Mouse (Mus musculus): ENCODE measurements at regions not wholly inside any gene's neighbourhood (a gene's known extent, or its start where the extent isn't known, plus 50 kb on each side); places are given as distances from the start of the nearest gene placed in this dataset.

DNA sequence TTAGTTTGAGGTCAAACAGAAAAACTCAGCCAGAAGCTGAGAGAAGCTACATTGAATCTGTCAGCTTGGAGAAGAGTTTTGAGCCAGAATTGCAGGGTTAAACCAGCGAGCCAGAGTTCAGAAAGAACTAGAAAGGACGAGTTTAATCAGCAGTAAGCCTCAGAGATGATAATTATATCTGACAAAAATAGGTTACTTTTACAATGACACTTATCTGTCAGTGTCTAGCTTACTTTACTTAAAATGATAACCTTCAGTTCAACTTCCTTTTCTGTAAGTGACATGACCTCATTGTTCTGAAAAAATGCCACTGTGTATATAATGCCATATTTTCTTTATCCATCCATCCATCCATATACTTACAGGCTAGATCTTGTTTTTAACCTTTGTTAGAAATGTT, 2143.1 kb downstream of the 9330182O14Rik start:
- ATAC-seq (replicated peaks; ENCODE audit: low FRiP score, poor library complexity, severe bottlenecking) = no peak

DNA sequence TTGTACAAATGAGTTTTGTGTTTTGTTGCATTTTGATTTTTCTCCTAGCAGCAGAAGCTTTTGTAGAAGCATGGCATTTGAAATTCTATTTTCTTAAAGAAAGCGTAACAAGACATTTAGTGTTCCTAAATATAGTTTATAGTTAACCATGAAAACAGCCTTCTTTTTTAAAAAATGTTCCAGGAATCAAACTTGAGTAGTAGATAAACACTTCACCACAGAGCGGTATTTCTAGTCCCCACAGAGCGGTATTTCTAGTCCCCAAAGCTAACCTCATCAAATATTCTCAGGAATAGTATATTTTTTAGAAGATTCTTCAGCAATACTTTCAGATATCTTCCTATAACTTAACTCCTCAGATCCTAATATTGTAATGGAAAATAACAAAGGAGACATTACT, 2146.6 kb downstream of the 9330182O14Rik start:
- no peak for ATAC-seq (replicated peaks; ENCODE audit: low FRiP score, poor library complexity, severe bottlenecking)

DNA sequence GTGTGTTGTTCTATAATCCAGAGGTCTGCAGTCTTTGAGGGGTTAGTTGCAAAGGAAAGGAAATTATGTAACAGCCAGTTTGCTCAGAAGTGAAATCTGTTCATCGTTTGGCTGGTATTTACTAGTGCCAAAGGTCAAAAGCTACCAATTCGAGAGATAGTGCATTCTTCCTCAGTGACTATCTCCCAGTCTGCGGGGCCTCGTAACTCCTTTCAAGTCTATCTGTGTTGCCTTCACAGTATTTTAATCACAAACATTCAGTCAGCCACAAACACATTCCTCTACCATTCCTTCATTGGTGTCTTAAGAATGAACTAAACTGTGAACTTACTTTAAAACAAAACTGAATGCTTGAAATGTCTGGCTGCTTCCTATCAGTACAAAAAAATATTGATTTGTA, 2162.2 kb downstream of the 9330182O14Rik start:
- no peak for ATAC-seq (replicated peaks; ENCODE audit: low FRiP score, poor library complexity, severe bottlenecking)

- ATAC-seq (replicated peaks; ENCODE audit: low FRiP score, poor library complexity, severe bottlenecking) = no peak
Observed at GRCm38 (mm10) chr15:42297430-42297829, 2163.3 kb downstream of the 9330182O14Rik start.

GRCm38 (mm10) chr15:42301956-42302355, 2167.8 kb downstream of the 9330182O14Rik start:
- ATAC-seq (replicated peaks; ENCODE audit: low FRiP score, poor library complexity, severe bottlenecking) = no peak

DNA sequence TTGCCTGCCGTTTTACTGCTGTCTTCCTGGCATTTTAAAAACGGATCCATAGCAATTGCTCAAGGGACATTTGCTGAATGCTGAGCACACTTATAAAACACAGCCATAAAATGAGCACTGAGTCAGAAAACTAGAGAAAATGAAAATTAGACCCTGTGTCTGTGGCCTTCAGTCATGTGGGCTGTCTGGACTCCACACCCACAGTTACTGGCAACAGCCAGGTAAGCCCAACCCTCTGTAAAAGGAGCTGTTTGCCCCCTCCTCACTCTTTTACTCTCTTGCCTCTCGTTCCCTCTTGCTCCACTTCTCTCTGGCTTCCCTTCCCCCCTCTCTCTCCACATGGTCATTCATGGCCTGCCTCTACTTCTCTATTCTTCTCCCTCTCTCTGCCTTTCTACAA, 2169.9 kb downstream of the 9330182O14Rik start:
- ATAC-seq (replicated peaks; ENCODE audit: low FRiP score, poor library complexity, severe bottlenecking) = no peak

GRCm38 (mm10) chr15:42309586-42309985, 2175.4 kb downstream of the 9330182O14Rik start:
- no peak for ATAC-seq (replicated peaks; ENCODE audit: low FRiP score, poor library complexity, severe bottlenecking)

GRCm38 (mm10) chr15:42311166-42311565, 2177.0 kb downstream of the 9330182O14Rik start:
- no peak for ATAC-seq (replicated peaks; ENCODE audit: low FRiP score, poor library complexity, severe bottlenecking)

GRCm38 (mm10) chr15:42320349-42320748, 2186.2 kb downstream of the 9330182O14Rik start:
- no peak for ATAC-seq (replicated peaks; ENCODE audit: low FRiP score, poor library complexity, severe bottlenecking)

DNA sequence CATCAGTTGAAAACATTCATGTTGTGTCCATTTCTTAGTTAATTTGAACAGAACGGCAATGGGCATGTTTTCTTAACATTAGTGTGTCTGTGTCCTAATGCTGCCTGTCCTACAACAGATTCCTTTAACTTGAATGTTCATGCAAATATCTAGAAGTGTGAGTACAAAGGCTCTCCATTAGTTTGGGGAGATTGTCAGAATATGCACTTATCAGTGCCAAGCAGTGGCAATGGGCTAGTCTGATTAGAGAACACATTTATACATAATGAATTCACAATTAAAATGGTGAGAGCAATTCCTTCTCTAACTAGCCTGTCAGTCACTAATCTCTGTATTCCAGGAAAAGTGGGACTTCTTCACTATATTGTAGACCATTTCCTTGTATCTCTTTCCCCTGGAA, 2188.8 kb downstream of the 9330182O14Rik start:
- no peak for ATAC-seq (replicated peaks; ENCODE audit: low FRiP score, poor library complexity, severe bottlenecking)

DNA sequence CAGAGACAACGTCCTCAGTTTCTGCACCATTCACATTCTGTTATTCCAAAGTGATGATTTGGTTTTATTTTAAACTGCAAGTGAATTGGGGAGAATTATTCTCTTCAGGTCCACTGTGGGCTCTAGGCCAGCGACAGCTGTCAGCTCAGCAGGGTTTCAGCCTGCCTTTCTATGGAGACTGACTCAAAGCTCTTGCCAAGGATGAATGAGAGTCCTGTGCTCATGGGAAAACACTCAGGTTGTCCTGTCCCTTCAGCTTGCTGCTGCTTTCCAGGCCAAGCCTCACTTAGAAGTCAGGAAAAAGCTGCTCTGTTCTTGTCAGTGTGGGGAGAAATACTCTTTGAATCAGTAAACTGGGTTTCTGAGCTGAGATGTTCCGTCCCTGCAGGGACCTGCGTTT, 2191.1 kb downstream of the 9330182O14Rik start:
- no peak for ATAC-seq (replicated peaks; ENCODE audit: low FRiP score, poor library complexity, severe bottlenecking)

GRCm38 (mm10) chr15:42328535-42328934, 2194.4 kb downstream of the 9330182O14Rik start:
- ATAC-seq (replicated peaks; ENCODE audit: low FRiP score, poor library complexity, severe bottlenecking) = no peak

- no peak for ATAC-seq (replicated peaks; ENCODE audit: low FRiP score, poor library complexity, severe bottlenecking)
Observed at GRCm38 (mm10) chr15:42329742-42330141, 2195.6 kb downstream of the 9330182O14Rik start.

DNA sequence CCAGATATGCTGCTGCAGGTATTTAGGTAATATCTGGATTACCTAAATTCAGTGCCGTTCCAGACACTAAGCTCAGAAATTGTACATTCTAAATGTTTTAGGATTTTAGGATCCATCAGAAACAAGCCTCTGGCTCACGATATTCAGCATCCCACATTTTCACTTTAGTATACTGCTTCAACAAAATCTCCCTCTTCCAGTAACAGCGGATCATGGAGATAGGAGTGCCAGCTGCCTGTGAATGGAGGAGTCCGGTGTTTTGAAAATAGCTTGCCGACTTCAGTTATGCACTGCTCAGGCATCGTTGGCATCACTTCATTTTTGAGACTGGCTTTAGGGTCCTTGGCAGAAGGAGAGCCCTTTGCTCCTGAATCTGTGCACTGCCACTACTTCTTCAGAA, 2199.5 kb downstream of the 9330182O14Rik start:
- no peak for ATAC-seq (replicated peaks; ENCODE audit: low FRiP score, poor library complexity, severe bottlenecking)

DNA sequence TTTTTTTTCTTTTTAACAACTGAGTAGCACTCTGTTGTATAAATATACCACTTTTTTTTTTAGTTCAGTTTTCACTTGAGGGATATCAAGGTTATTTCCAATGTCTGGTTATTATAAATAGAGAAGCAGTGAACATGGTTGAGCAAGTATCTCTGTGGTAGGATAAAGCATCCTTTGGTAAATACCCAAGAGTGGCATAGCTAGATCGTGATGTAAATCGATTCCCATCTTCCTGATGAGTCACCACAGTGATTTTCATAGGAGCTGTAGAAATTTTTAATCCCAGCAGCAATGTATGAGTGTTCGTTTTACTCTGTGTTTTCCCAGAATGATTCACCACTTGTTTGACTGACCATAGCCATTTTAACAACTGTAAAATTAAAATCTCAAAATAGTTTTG, 2212.0 kb downstream of the 9330182O14Rik start:
- no peak for ATAC-seq (replicated peaks; ENCODE audit: low FRiP score, poor library complexity, severe bottlenecking)

DNA sequence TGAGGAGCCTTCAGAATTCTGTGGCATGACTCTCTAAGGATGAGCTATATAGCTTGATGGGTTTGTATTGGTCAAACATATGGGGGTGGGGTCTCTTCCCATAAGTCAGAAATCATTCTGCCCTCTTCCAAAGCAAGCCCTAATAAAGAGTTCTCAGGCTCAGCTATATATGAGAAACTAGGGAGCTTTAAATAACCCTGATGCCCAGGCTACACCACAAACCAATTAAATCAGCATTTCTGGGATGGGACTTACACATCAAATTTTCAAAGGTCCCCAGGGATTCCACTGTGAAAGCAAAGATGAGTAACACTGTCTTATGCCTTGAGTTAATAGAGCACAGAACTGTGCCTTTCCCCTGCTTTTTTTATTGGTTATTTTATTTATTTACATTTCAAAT, 2227.7 kb downstream of the 9330182O14Rik start:
- ATAC-seq (replicated peaks; ENCODE audit: low FRiP score, poor library complexity, severe bottlenecking) = no peak

DNA sequence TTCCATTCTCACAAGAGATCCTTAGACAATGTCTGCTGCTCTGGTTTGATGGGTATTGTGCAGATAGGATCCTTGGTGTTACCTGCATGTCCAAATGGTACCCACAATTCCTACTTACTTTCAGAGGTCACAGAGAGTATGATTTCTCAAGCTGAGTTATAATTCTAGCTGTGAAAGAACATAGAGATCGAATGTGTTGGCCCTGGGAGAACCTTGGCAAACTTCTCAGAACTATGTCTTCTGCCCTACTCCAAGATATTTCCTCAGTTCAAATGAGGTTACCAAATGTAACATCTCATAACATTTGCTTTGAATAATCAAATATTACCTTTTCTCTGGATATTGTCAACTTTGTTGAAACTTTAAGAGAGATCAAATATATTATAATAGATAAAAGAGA, 2230.8 kb downstream of the 9330182O14Rik start:
- no peak for ATAC-seq (replicated peaks; ENCODE audit: low FRiP score, poor library complexity, severe bottlenecking)

GRCm38 (mm10) chr15:42366796-42367195, 2232.6 kb downstream of the 9330182O14Rik start:
- ATAC-seq (replicated peaks; ENCODE audit: low FRiP score, poor library complexity, severe bottlenecking) = no peak

GRCm38 (mm10) chr15:42369603-42370002, 2235.4 kb downstream of the 9330182O14Rik start:
- no peak for ATAC-seq (replicated peaks; ENCODE audit: low FRiP score, poor library complexity, severe bottlenecking)

- ATAC-seq (replicated peaks; ENCODE audit: low FRiP score, poor library complexity, severe bottlenecking) = no peak
Observed at GRCm38 (mm10) chr15:42370044-42370443, 2235.9 kb downstream of the 9330182O14Rik start.

GRCm38 (mm10) chr15:42372704-42373286, 2238.6 kb downstream of the 9330182O14Rik start:
- no peak for ATAC-seq (replicated peaks; ENCODE audit: low FRiP score, poor library complexity, severe bottlenecking)
